Mouse (Mus musculus) thymus, adult 2 months (tissue): ENCODE results near the gene Rps5.

ENCODE experiments used
- CTCF ChIP-seq: fragments of 200-500 bp; IDR thresholded peaks from 2 replicates; pipeline ENCODE4 v1.5.1; 2012; ENCODE audit warnings: mild to moderate bottlenecking, control low read depth, low read length, moderate library complexity, borderline replicate concordance; ENCODE audit not compliant: control insufficient read depth, poor library complexity, insufficient read depth; ENCODE audit errors: extremely low read depth
- POLR2A ChIP-seq: fragments of 200-500 bp; IDR thresholded peaks from 2 replicates; pipeline ENCODE4 v1.6.1; 2012; ENCODE audit warnings: mild to moderate bottlenecking, low read length, control low read depth, moderate library complexity; ENCODE audit not compliant: control insufficient read depth, poor library complexity, insufficient read depth; ENCODE audit errors: extremely low read depth

GRCm38 (mm10) chr7:12903623-12904022 is 18.5 kb upstream of the Rps5 start:
- TF ChIP-seq CTCF (no peak), POLR2A (no peak)
